Mouse (Mus musculus) lung, embryonic 14.5 days (tissue): ENCODE measurements around the gene Cpn2. TPM values are rescaled to one million over a fixed set of nuclear protein-coding genes. Genes with fewer than 3 reads are reported as not detected.
A peak's percentile ranks its signal among the peaks of the same experiment; 100 is the strongest.

ENCODE experiments used
- ATAC-seq: fragments of 200-750 bp; cut with Nextera tagmentation; 2 replicates; pipeline ENCODE4 v1.8.0; 2017; ENCODE audit warnings: mild to moderate bottlenecking, moderate TSS enrichment, moderate library complexity; ENCODE audit not compliant: insufficient read depth
- DNase-seq: peaks from one replicate; pipeline ENCODE4 v3.0.0-alpha.2; 2015
- H3K27ac ChIP-seq: fragments of 300-500 bp; sonication (generic); 2 replicates; pipeline ENCODE4 v1.5.1; 2014; ENCODE audit warnings: low read depth, mild to moderate bottlenecking, moderate library complexity
- H3K27me3 ChIP-seq: fragments of 300-500 bp; sonication (generic); 2 replicates; pipeline ENCODE4 v1.6.1; 2014; ENCODE audit warnings: low read length, control low read depth; ENCODE audit not compliant: insufficient read depth
- H3K36me3 ChIP-seq: fragments of 300-500 bp; sonication (generic); 2 replicates; pipeline ENCODE4 v1.6.1; 2014; ENCODE audit warnings: control low read depth; ENCODE audit not compliant: insufficient read depth
- H3K4me1 ChIP-seq: fragments of 300-500 bp; sonication (generic); 2 replicates; pipeline ENCODE4 v1.6.1; 2014; ENCODE audit warnings: antibody characterized with exemption, control low read depth; ENCODE audit not compliant: insufficient read depth
- H3K4me2 ChIP-seq: fragments of 300-500 bp; sonication (generic); 2 replicates; pipeline ENCODE4 v1.6.1; 2014; ENCODE audit warnings: mild to moderate bottlenecking
- H3K4me3 ChIP-seq: fragments of 300-500 bp; sonication (generic); 2 replicates; pipeline ENCODE4 v1.5.1; 2014; ENCODE audit warnings: low read depth, low read length
- H3K9ac ChIP-seq: fragments of 300-500 bp; sonication (generic); 2 replicates; pipeline ENCODE4 v1.6.1; 2014
- H3K9me3 ChIP-seq: fragments of 300-500 bp; sonication (generic); 2 replicates; pipeline ENCODE4 v1.6.1; 2016; ENCODE audit warnings: low read depth, low read length, control low read depth
- CTCF ChIP-seq: IDR thresholded peaks from 2 replicates; pipeline ENCODE4 v1.5.1; 2016; ENCODE audit warnings: antibody characterized with exemption, low read depth
- WGBS: fragments of 180-500 bp; shearing (Covaris S2); extraction: QIAGEN DNeasy Blood & Tissue Kit; methylation state at CpG from one replicate; pipeline ENCODE4 v1.1.7; 2014; 5-methylcytosine and 5-hydroxymethylcytosine counted together
- polyA plus RNA-seq: library from polyadenylated mRNA; unstranded; fragments of >200 nt; fragmentation: Nextera tagmentation; extraction: Ambion mirVana; gene quantifications from 2 replicates; pipeline ENCODE4 v1.2.1, GENCODE M21; 2014

Gene Cpn2
- polyA plus RNA-seq, 1 experiment from 2014 or later: not detected

DNA sequence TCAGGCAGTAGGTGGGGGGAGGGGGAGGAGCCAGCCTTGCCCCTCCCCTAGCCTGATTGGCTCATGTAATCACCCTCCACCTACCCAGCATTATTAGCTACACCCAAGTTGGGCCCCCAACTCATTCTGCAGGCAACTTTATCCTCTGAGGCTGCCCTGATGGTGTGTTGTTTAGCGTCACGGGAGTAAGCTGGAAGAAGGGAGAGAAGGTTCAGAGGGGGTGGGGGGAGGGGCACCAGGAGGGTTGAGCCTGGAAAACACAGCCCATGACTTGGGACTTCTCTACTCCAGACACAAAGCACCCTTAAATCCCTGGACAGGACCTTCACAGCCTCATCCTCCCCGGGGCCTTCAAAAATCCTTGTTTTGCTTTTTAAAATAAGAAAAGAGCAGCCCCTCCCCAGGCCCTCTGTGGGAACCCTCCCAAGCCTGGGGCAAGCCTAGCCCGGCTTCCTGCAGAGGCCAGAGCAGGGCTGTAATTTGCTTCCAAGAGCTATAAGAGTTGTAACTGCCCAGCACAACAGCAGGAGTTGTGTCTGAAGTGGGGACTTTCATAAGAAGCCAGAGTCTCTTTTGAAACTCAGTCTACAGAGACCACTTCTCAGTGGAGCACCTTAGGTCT is 13.5 kb upstream of the Cpn2 start:
- H3K4me1 ChIP-seq: peaks cover 10% of the 10 kb centered on the region; the same call in 1 of the 2 replicates
- peaks cover 16% of the 10 kb centered on the region for H3K27me3 ChIP-seq
- H3K9ac ChIP-seq: no peak overlapping the region
- H3K36me3 ChIP-seq: no peaks in the 10 kb centered on the region
- ATAC-seq (no peak), DNase-seq (peak; percentile 12)
- no peak overlapping the region for H3K27ac ChIP-seq
- no peaks in the 10 kb centered on the region for H3K9me3 ChIP-seq
- 26% methylated on average over 4 of the region's 4 CpGs for WGBS
- H3K4me3 ChIP-seq: no peak overlapping the region
- H3K4me2 ChIP-seq: 0 out of 2 replicates have a peak overlapping the region, but pooled peaks have one; percentile 7
- no peak for TF ChIP-seq CTCF

- Histone ChIP-seq H3K36me3 (no peaks in the 10 kb centered on the region), H3K9me3 (no peaks in the 10 kb centered on the region), H3K9ac (no peak overlapping the region), H3K4me2 (no peak overlapping the region), H3K4me3 (no peak overlapping the region), H3K27me3 (peaks cover 10% of the 10 kb centered on the region), H3K27ac (no peak overlapping the region), H3K4me1 (peaks cover 5% of the 10 kb centered on the region; the same call in 1 of the 2 replicates)
- DNase-seq (no peak), ATAC-seq (no peak)
- no peak for TF ChIP-seq CTCF
- WGBS: 77% methylated on average over 11 of the region's 11 CpGs
These were observed 11.1 kb upstream of the Cpn2 start for GRCm38 (mm10) chr16:30278406-30278805.

DNA sequence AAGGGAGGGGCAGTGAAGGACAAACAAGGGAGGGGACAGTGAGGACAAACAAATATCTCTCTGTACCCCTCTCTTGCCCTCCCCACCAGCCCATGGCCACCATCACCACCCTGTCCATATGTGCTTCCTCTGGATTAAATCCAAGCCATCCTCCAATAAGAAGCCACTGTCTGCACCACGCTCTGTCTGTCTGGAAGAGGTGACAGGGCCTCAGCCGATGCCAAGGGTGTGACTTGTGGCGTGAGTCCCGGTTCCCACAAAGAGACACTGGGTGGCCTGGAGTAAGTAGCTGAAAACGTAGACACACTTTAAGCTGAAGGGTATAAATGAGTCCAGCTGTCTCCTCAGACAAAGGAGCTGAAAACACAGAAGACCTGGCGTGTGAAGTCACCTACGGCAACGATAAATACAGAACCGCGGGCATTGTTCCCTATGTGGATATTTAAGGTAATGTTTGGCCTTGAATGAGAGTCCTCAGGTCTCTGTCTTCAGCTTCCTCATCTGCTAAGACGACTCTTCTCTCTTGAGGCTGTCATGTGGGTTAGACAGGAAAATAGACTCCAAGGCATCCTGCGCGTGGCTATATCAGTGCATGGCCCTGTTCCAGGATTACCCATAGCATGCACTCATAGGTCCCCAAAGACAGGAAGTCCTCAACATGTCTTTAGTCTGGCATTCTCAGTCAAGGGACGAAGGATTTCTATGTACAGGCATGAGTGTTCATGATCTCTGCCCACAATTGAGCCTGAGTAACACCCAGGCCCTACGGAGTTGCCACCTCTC is 8.4 kb upstream of the Cpn2 start:
- Histone ChIP-seq H3K27ac (no peak overlapping the region), H3K9ac (no peak overlapping the region), H3K4me3 (no peak overlapping the region), H3K36me3 (no peaks in the 10 kb centered on the region), H3K4me1 (peaks cover 6% of the 10 kb centered on the region; the same call in 1 of the 2 replicates), H3K9me3 (no peaks in the 10 kb centered on the region), H3K27me3 (no peaks in the 10 kb centered on the region), H3K4me2 (no peak overlapping the region)
- DNase-seq (peak; percentile 56), ATAC-seq (peak; percentile 67)
- no peak for TF ChIP-seq CTCF
- 56% methylated on average over 15 of the region's 15 CpGs for WGBS

DNA sequence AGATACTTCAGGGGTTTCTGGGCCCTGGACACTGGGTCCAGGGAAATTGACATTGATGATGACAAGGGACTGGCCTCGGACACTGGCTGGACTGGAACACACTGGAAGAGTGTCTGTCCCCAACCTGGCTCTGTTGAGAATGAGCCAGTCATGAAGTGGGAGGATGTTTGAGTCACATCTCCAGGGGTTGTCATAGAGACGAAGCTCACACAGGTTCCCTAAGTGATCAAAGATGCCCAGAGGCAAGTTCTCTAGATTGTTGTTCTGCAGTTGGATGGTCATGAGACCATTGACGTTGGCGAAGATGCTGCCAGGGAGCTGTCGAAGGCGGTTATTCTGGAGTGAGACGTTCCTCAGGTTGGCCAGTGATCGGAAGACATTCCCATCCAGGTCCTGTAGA is 5.8 kb upstream of the Cpn2 start:
- TF ChIP-seq CTCF: no peak
- H3K9me3 ChIP-seq: no peaks in the 10 kb centered on the region

GRCm38 (mm10) chr16:30271941-30272595 is 4.8 kb upstream of the Cpn2 start:
- Histone ChIP-seq H3K9me3 (no peaks in the 10 kb centered on the region), H3K36me3 (no peaks in the 10 kb centered on the region), H3K4me2 (no peak overlapping the region), H3K27me3 (no peaks in the 10 kb centered on the region), H3K9ac (no peak overlapping the region), H3K27ac (peak overlapping the region; percentile 15; the same call in 1 of the 2 replicates), H3K4me3 (no peak overlapping the region), H3K4me1 (peaks cover 3% of the 10 kb centered on the region; the same call in 1 of the 2 replicates)
- ATAC-seq (no peak), DNase-seq (no peak)
- no peak for TF ChIP-seq CTCF
- WGBS: 52% methylated on average over 6 of the region's 6 CpGs

More for the DNA sequence above, 5.8 kb upstream of the Cpn2 start:
- Histone ChIP-seq H3K9ac (no peak overlapping the region), H3K4me2 (no peak overlapping the region), H3K4me1 (peaks cover 3% of the 10 kb centered on the region; the same call in 1 of the 2 replicates), H3K27me3 (no peaks in the 10 kb centered on the region), H3K36me3 (no peaks in the 10 kb centered on the region), H3K4me3 (no peak overlapping the region), H3K27ac (no peak overlapping the region)
- WGBS: 94% methylated on average over 8 of the region's 8 CpGs
- DNase-seq (no peak), ATAC-seq (no peak)

GRCm38 (mm10) chr16:30271223-30271761 is 4.0 kb upstream of the Cpn2 start:
- H3K4me3 ChIP-seq: no peak overlapping the region
- H3K9ac ChIP-seq: no peak overlapping the region
- ATAC-seq (no peak), DNase-seq (no peak)
- no peaks in the 10 kb centered on the region for H3K9me3 ChIP-seq
- peak overlapping the region; percentile 15; the same call in 1 of the 2 replicates for H3K27ac ChIP-seq
- TF ChIP-seq CTCF: no peak
- no peak overlapping the region for H3K4me2 ChIP-seq
- WGBS: 53% methylated on average over 8 of the region's 8 CpGs
- no peaks in the 10 kb centered on the region for H3K36me3 ChIP-seq
- no peaks in the 10 kb centered on the region for H3K27me3 ChIP-seq
- H3K4me1 ChIP-seq: peaks cover 3% of the 10 kb centered on the region; the same call in 1 of the 2 replicates
